Mouse (Mus musculus) kidney, adult 18-20 months (tissue): ENCODE data around the gene Nags.

Source experiments
- DNase-seq: peaks from one replicate; pipeline ENCODE4 v3.0.0; 2021

Nags gene

GRCm38 (mm10) chr11:102145471-102146001 lies at the start of gene Nags:
Gene Nags, plus strand, starts transcription at chr11:102145513.
- DNase-seq = no peak

GRCm38 (mm10) chr11:102095676-102096075 lies 49.6 kb upstream of the Nags start:
- no peak for DNase-seq

GRCm38 (mm10) chr11:102096446-102096845 lies 48.9 kb upstream of the Nags start:
- DNase-seq = no peak

- peak; percentile 69 for DNase-seq
These were observed 48.4 kb upstream of the Nags start for GRCm38 (mm10) chr11:102096887-102097391.

GRCm38 (mm10) chr11:102101219-102101618 lies 44.1 kb upstream of the Nags start, which contains the start of gene Ppy:
Gene Ppy, minus strand, starts transcription at chr11:102101319.
- DNase-seq = no peak

- peak; percentile 70 for DNase-seq
These were observed 42.6 kb upstream of the Nags start for GRCm38 (mm10) chr11:102102485-102103258.

GRCm38 (mm10) chr11:102106911-102107310 lies 38.4 kb upstream of the Nags start:
- DNase-seq = no peak

GRCm38 (mm10) chr11:102107732-102108131 lies 37.6 kb upstream of the Nags start, which contains the start of gene Pyy:
Gene Pyy, minus strand, starts transcription at chr11:102107832.
- DNase-seq = no peak

GRCm38 (mm10) chr11:102111576-102111975 lies 33.7 kb upstream of the Nags start:
- DNase-seq = no peak

- DNase-seq = no peak
These were observed 29.1 kb upstream of the Nags start for GRCm38 (mm10) chr11:102116241-102116640.

GRCm38 (mm10) chr11:102117386-102117785 lies 27.9 kb upstream of the Nags start:
- no peak for DNase-seq

- DNase-seq = no peak
These were observed 10.8 kb upstream of the Nags start for GRCm38 (mm10) chr11:102134516-102134915.

GRCm38 (mm10) chr11:102137625-102138446 lies 7.5 kb upstream of the Nags start:
- DNase-seq = no peak

- peak; percentile 60 for DNase-seq
These were observed 6.9 kb upstream of the Nags start for GRCm38 (mm10) chr11:102138447-102138740.

- peak; percentile 73 for DNase-seq
These were observed 4.8 kb upstream of the Nags start for GRCm38 (mm10) chr11:102140508-102140907.

GRCm38 (mm10) chr11:102142355-102142754 lies 3.0 kb upstream of the Nags start:
- peak; percentile 30 for DNase-seq

GRCm38 (mm10) chr11:102144957-102145470 lies 299 bp upstream of the Nags start:
- no peak for DNase-seq

- DNase-seq = peak; percentile 25
These were observed 692 bp downstream of the Nags start for GRCm38 (mm10) chr11:102146005-102146404.

- DNase-seq = no peak
These were observed 1.2 kb downstream of the Nags start for GRCm38 (mm10) chr11:102146531-102146930.

GRCm38 (mm10) chr11:102147213-102147989 lies 2.1 kb downstream of the Nags start:
- DNase-seq = no peak

GRCm38 (mm10) chr11:102156039-102156785 lies 10.9 kb downstream of the Nags start, which contains the start of gene Tmem101:
Gene Tmem101, minus strand, starts transcription at chr11:102156404.
- peak; percentile 92 for DNase-seq

GRCm38 (mm10) chr11:102156786-102157089 lies 11.4 kb downstream of the Nags start:
- no peak for DNase-seq
